Mouse (Mus musculus): ENCODE data around the gene Colq.

DNA sequence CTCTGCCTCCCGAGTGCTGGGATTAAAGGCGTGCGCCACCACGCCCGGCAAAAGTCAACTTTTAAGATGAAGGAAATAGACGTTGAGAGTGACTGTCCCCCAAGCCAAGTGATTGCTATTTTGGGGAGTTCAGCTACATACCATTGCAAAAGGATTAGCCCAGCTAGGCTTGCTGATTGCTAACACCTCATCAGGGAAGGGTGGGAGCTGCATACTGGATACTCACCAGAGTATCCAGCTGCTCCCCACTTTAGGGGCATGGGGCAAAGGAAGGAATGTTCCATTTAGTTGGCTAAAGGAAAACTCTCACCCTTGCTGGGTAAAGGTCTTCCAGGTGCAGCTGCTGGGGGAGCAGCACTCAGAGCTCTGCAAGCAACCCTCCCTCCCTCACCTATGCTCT lies 103.1 kb downstream of the Colq start:
- TF ChIP-seq CTCF (IDR thresholded peaks at IDR 0.05; ENCODE audit: insufficient read depth, low read length), result no peak
- no peak for TF ChIP-seq POLR2A (IDR thresholded peaks at IDR 0.05; ENCODE audit: borderline replicate concordance, extremely low read depth, low read depth, low read length)

Measured in lung, adult 2 months (tissue).